Mouse (Mus musculus) cortical plate, adult 2 months (tissue): ENCODE measurements around the gene Leo1.

Source experiments
- CTCF ChIP-seq: fragments of 200-500 bp; IDR thresholded peaks from 2 replicates; pipeline ENCODE4 v1.5.1; 2011; ENCODE audit warnings: mild to moderate bottlenecking, control low read depth, low read length; ENCODE audit not compliant: insufficient read depth; ENCODE audit errors: extremely low read depth
- POLR2A ChIP-seq: fragments of 200-500 bp; IDR thresholded peaks from 2 replicates; pipeline ENCODE4 v1.6.1; 2011; ENCODE audit warnings: mild to moderate bottlenecking, low read length, control low read depth; ENCODE audit not compliant: insufficient read depth; ENCODE audit errors: extremely low read depth

DNA sequence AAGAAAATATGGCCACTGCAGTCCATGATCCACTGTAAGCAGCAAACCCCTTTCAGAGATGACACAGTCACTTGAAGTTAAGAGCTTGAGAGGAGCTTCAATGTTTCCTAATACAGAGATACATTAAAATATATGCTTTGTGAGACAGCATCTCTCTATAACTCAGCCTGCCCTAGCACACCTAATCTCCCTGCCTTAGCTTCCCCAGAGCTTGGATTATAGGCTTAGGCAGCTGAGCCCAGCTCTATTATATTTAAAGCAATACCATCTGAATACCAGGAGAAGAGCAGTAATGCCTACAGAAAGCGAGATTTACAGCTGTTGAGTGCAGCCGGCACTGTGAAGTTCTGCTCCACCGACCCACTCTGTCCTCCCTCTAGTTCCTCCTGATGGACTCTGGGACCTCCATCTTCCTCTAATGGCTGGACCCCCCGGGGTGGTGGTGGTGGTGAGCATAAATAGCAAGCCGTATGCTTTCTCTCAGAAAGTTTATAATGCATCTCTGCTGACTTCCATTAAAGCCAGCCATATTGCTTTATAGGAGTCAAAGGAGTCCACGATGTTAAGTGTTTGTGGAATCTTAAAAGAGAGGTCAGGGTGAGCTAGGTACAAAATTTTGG, 30.3 kb upstream of the Leo1 start:
- TF ChIP-seq CTCF (no peak), POLR2A (no peak)
